Mouse (Mus musculus) thymus, postnatal 25 days (tissue): ENCODE results near the gene Rhebl1.

Experiments
- DNase-seq: peaks from one replicate; pipeline ENCODE4 v3.0.0; 2022

Gene Rhebl1

GRCm38 (mm10) chr15:98871070-98871915 lies 23.0 kb downstream of the Rhebl1 start, which contains the start of gene Kmt2d:
Gene Kmt2d (minus strand): TSS chr15:98871204.
- DNase-seq, result no peak

- DNase-seq, result peak; percentile 34
These were observed 23.9 kb downstream of the Rhebl1 start for GRCm38 (mm10) chr15:98870179-98871069.

- peak; percentile 35 for DNase-seq
These were observed 24.8 kb downstream of the Rhebl1 start for GRCm38 (mm10) chr15:98869342-98870178.

- no peak for DNase-seq
These were observed 25.8 kb downstream of the Rhebl1 start for GRCm38 (mm10) chr15:98868346-98869063.

GRCm38 (mm10) chr15:98867321-98867720 lies 27.0 kb downstream of the Rhebl1 start:
- DNase-seq, result peak; percentile 64

GRCm38 (mm10) chr15:98866501-98866900 lies 27.8 kb downstream of the Rhebl1 start:
- DNase-seq, result no peak

- no peak for DNase-seq
These were observed 28.6 kb downstream of the Rhebl1 start for GRCm38 (mm10) chr15:98865771-98866170.

GRCm38 (mm10) chr15:98864951-98865350 lies 29.4 kb downstream of the Rhebl1 start:
- no peak for DNase-seq

GRCm38 (mm10) chr15:98863451-98863958 lies 30.8 kb downstream of the Rhebl1 start:
- no peak for DNase-seq

- no peak for DNase-seq
These were observed 32.5 kb downstream of the Rhebl1 start for GRCm38 (mm10) chr15:98861701-98862410.

GRCm38 (mm10) chr15:98860921-98861320 lies 33.4 kb downstream of the Rhebl1 start:
- DNase-seq, result no peak

GRCm38 (mm10) chr15:98859319-98860043 lies 34.9 kb downstream of the Rhebl1 start:
- no peak for DNase-seq

- DNase-seq, result no peak
These were observed 40.1 kb downstream of the Rhebl1 start for GRCm38 (mm10) chr15:98854214-98854613.

GRCm38 (mm10) chr15:98853161-98853937 lies 41.0 kb downstream of the Rhebl1 start:
- no peak for DNase-seq

GRCm38 (mm10) chr15:98852733-98853132 lies 41.6 kb downstream of the Rhebl1 start:
- no peak for DNase-seq

- DNase-seq, result no peak
These were observed 42.3 kb downstream of the Rhebl1 start for GRCm38 (mm10) chr15:98852071-98852470.

- DNase-seq, result no peak
These were observed 43.0 kb downstream of the Rhebl1 start for GRCm38 (mm10) chr15:98851229-98851818.

GRCm38 (mm10) chr15:98850668-98851067 lies 43.7 kb downstream of the Rhebl1 start:
- DNase-seq, result no peak

- no peak for DNase-seq
These were observed 44.3 kb downstream of the Rhebl1 start for GRCm38 (mm10) chr15:98849956-98850600.
